Mouse (Mus musculus) small intestine, adult 2 months (tissue): ENCODE results near the gene Crybb1.

Experiments used
- CTCF ChIP-seq: fragments of 200-500 bp; IDR thresholded peaks from 2 replicates; pipeline ENCODE4 v1.5.1; 2012; ENCODE audit warnings: low read depth, mild to moderate bottlenecking, control low read depth, inconsistent platforms, low read length, moderate library complexity, mixed read lengths; ENCODE audit not compliant: insufficient replicate concordance, insufficient read length; ENCODE audit errors: extremely low read depth
- POLR2A ChIP-seq: fragments of 200-500 bp; IDR thresholded peaks from 2 replicates; pipeline ENCODE4 v1.6.1; 2012; ENCODE audit warnings: low read depth, mild to moderate bottlenecking, control low read depth, inconsistent platforms, low read length, moderate library complexity

DNA sequence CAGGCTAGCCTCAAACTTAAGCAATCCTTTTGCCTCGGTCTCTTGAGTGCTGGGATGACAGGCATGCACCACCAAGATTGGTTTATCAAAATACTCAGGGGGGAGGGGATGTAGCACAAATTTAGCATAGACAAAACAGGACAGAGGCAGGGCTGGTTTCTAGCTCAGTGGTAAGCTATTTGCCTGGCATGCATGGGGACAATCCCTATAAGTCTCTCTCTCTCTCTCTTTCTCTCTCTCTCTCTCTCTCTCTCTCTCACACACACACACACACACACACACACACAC is 11.4 kb upstream of the Crybb1 start:
- TF ChIP-seq CTCF = no peak
- TF ChIP-seq POLR2A = no peak
